Mouse (Mus musculus): ENCODE data around the gene Dnmt3a. TPM values are rescaled to one million over a fixed set of nuclear protein-coding genes. Genes with fewer than 3 reads are reported as not detected.

Dnmt3a gene
- total and polyA plus RNA-seq, 3 experiments = 15.9 to 34.4 TPM; not detected in 1

- TF ChIP-seq ZNF384 (IDR thresholded peaks at IDR 0.05; ENCODE audit: low read depth, low read length) (peak; percentile 93), CTCF (IDR thresholded peaks at IDR 0.05 in 2 of 3, conservative IDR thresholded peaks at IDR 0.05 in 1 of 3; ENCODE audit: control insufficient read depth in 1 of 3, insufficient read depth in 1 of 3, low read depth in 2 of 3, low read length in 3 of 3, poor library complexity in 1 of 3, severe bottlenecking in 1 of 3) (no peak), RCOR1 (IDR thresholded peaks at IDR 0.05; ENCODE audit: low read depth, low read length) (no peak), KAT2A (conservative IDR thresholded peaks at IDR 0.05; ENCODE audit: low read depth, low read length) (no peak), ETS1 (IDR thresholded peaks at IDR 0.05; ENCODE audit: low read depth, low read length) (0 out of 2 replicates have a peak, but pooled peaks have one; percentile 9), BHLHE40 (IDR thresholded peaks at IDR 0.05; ENCODE audit: borderline replicate concordance, low read depth, low read length) (no peak), TCF12 (IDR thresholded peaks at IDR 0.05; ENCODE audit: low read depth, low read length) (no peak), MYB (IDR thresholded peaks at IDR 0.05; ENCODE audit: low read depth, low read length) (no peak), E2F4 (IDR thresholded peaks at IDR 0.05; ENCODE audit: borderline replicate concordance, low read depth, low read length) (no peak), UBTF (IDR thresholded peaks at IDR 0.05; ENCODE audit: borderline replicate concordance, insufficient read depth, low read depth, low read length) (no peak), RAD21 (IDR thresholded peaks at IDR 0.05; ENCODE audit: low read depth, low read length) (no peak), POLR2AphosphoS2 (IDR thresholded peaks at IDR 0.05; ENCODE audit: low read length) (no peak), TBP (IDR thresholded peaks at IDR 0.05; ENCODE audit: low read depth, low read length) (peak; percentile 33; the same call in 1 of the 2 replicates), EP300 (IDR thresholded peaks at IDR 0.05; ENCODE audit: low read depth in 1 of 2, low read length in 2 of 2) (no peak), MAX (IDR thresholded peaks at IDR 0.05; ENCODE audit: low read length) (peak; percentile 34; the same call in 1 of the 2 replicates), SMC3 (IDR thresholded peaks at IDR 0.05; ENCODE audit: low read depth, low read length) (no peak), CHD1 (IDR thresholded peaks at IDR 0.05; ENCODE audit: low read depth, low read length) (no peak), HCFC1 (IDR thresholded peaks at IDR 0.05; ENCODE audit: low read depth, low read length) (0 out of 2 replicates have a peak, but pooled peaks have one; percentile 17), POLR2AphosphoS5 (IDR thresholded peaks at IDR 0.05; ENCODE audit: borderline replicate concordance, low read depth, low read length) (no peak)
Measured at GRCm38 (mm10) chr12:3890753-3891751, 85.2 kb downstream of the Dnmt3a start (continued).

GRCm38 (mm10) chr12:3891779-3892239 is 86.0 kb downstream of the Dnmt3a start:
- peak; percentile 67 for DNase-seq (ENCODE audit: low read depth, low spot score)
- no peaks in the 10 kb centered on the region for H3K9me3 ChIP-seq (replicated peaks; ENCODE audit: insufficient read depth, low read length)
- peaks cover 0 to 13% of the 10 kb centered on the region in 2 experiments; a peak in 3 of 4 replicates for H3K36me3 ChIP-seq (ENCODE audit: control insufficient read depth in 1 of 2, insufficient read depth in 2 of 2, low read length in 2 of 2)
- peak overlapping the region; percentile 73 for H3K27ac ChIP-seq (ENCODE audit: control insufficient read depth, low read depth, low read length)
- H3K9ac ChIP-seq (ENCODE audit: control insufficient read depth, low read depth, low read length, poor library complexity, severe bottlenecking) = peak overlapping the region; percentile 66
- H3K4me1 ChIP-seq (ENCODE audit: control insufficient read depth in 1 of 2, insufficient read depth in 2 of 2, low read length in 2 of 2) = peaks cover 2 to 18% of the 10 kb centered on the region in 2 experiments; a peak in 3 of 4 replicates
- no peak for TF ChIP-seq TBP (IDR thresholded peaks at IDR 0.05; ENCODE audit: low read depth, low read length)
- TF ChIP-seq NRF1 (IDR thresholded peaks at IDR 0.05; ENCODE audit: insufficient read depth, low read depth, low read length, poor library complexity, severe bottlenecking) = 0 out of 2 replicates have a peak, but pooled peaks have one; percentile 13
- no peaks in the 10 kb centered on the region for H3K27me3 ChIP-seq (ENCODE audit: control insufficient read depth in 1 of 2, insufficient read depth in 2 of 2, low read length in 2 of 2)
- peak overlapping the region; percentile 49 to 63 for H3K4me3 ChIP-seq (ENCODE audit: control insufficient read depth in 1 of 2, insufficient read depth in 1 of 2, low read depth in 2 of 2, low read length in 2 of 2)
- peaks cover 2% of the 10 kb centered on the region; the same call in 1 of the 2 replicates for H3K79me2 ChIP-seq (ENCODE audit: control insufficient read depth, insufficient read depth, low read length, poor library complexity)

Measured in MEL (cell line).